Mouse (Mus musculus) forebrain, embryonic 14.5 days (tissue): ENCODE measurements around the gene Itga10. TPM values are rescaled to one million over a fixed set of nuclear protein-coding genes. Genes with fewer than 3 reads are reported as not detected.

Experiments
- ATAC-seq: fragments of 200-750 bp; cut with Nextera tagmentation; 2 replicates; pipeline ENCODE4 v1.8.0; 2017; ENCODE audit warnings: mild to moderate bottlenecking, moderate library complexity
- DNase-seq: peaks from one replicate; pipeline ENCODE4 v3.0.0-alpha.2; 2015; ENCODE audit warnings: low spot score
- H3K27ac ChIP-seq: fragments of 300-500 bp; sonication (generic); 2 replicates; pipeline ENCODE4 v1.5.1; 2014; ENCODE audit warnings: low read depth, mild to moderate bottlenecking, control low read depth, low read length, moderate library complexity
- H3K27me3 ChIP-seq: fragments of 300-500 bp; sonication (generic); replicated peaks from 2 replicates; pipeline ENCODE4 v1.6.1; 2014; ENCODE audit warnings: low read length, control low read depth, mixed read lengths; ENCODE audit not compliant: control insufficient read depth, insufficient read depth
- H3K36me3 ChIP-seq: fragments of 300-500 bp; sonication (generic); 2 replicates; pipeline ENCODE4 v1.6.1; 2014; ENCODE audit warnings: low read length, control low read depth; ENCODE audit not compliant: control insufficient read depth, insufficient read depth
- H3K4me1 ChIP-seq: fragments of 300-500 bp; sonication (generic); 2 replicates; pipeline ENCODE4 v1.6.1; 2014; ENCODE audit warnings: antibody characterized with exemption, low read length, control low read depth; ENCODE audit not compliant: control insufficient read depth, insufficient read depth
- H3K4me2 ChIP-seq: fragments of 300-500 bp; sonication (generic); 2 replicates; pipeline ENCODE4 v1.6.1; 2014; ENCODE audit warnings: mild to moderate bottlenecking, control low read depth, low read length
- H3K4me3 ChIP-seq: fragments of 300-500 bp; sonication (generic); 2 replicates; pipeline ENCODE4 v1.5.1; 2014; ENCODE audit warnings: low read depth, low read length, control low read depth
- H3K9ac ChIP-seq: fragments of 300-500 bp; sonication (generic); 2 replicates; pipeline ENCODE4 v1.6.1; 2014; ENCODE audit warnings: mild to moderate bottlenecking, low read length, control low read depth, moderate library complexity
- H3K9me3 ChIP-seq: fragments of 300-500 bp; sonication (generic); replicated peaks from 2 replicates; pipeline ENCODE4 v1.6.1; 2016; ENCODE audit warnings: low read length, control low read depth, mixed read lengths; ENCODE audit not compliant: control insufficient read depth
- WGBS: fragments of 180-500 bp; shearing (Covaris S2); extraction: QIAGEN DNeasy Blood & Tissue Kit; methylation state at CpG from one replicate; pipeline ENCODE4 v1.1.7; 2014; 5-methylcytosine and 5-hydroxymethylcytosine counted together
- polyA plus RNA-seq: library from polyadenylated mRNA; unstranded; fragments of >200 nt; fragmentation: Nextera tagmentation; extraction: Ambion mirVana; gene quantifications from 2 replicates; pipeline ENCODE4 v1.2.1, GENCODE M21; 2014

The Itga10 gene
- polyA plus RNA-seq = 0.38 and 0.39 TPM in 2 replicates

DNA sequence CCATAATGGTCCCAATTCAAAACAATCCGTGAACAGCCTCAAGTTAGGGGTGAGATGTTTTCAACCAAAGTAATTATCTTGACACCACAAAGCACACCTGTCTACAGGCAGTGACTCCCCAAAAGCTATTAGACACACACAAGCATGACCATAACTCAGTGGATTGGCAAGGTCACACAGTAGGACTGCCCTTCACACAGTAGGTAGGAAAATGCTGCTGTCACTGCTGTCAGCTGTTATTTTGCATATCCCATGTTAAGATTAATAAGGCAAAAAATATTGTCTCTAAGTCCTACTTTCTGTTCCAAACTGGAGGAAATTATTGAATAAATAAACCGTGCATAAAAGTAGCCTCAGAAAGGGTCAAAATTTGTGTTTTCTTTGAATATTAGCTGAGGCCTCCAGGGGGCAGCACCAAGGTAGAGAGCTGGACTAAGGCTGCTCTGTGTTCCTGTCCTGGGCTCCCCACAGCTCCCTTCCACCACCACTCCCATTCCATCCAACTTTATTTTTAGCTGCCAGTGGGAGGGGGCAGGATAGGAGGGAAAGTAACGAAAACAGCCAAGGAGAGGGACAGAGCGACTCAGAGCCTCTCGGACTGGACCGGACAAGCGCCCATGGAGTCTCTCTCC lies at the start of gene Itga10:
TSS of gene Itga10 (plus strand) at position 567 of the 632 bp plus-strand sequence.
- Histone ChIP-seq H3K27ac (no peak within 1 kb of the TSS), H3K27me3 (no peaks in the 10 kb centered on the region), H3K4me2 (no peak within 1 kb of the TSS), H3K9me3 (no peaks in the 10 kb centered on the region), H3K9ac (no peak within 1 kb of the TSS), H3K4me1 (no peaks in the 10 kb centered on the region), H3K36me3 (peaks cover 24% of the 10 kb centered on the region), H3K4me3 (no peak within 1 kb of the TSS)
- 59% methylated on average over 7 of the region's 7 CpGs for WGBS
- DNase-seq = peak; percentile 34
- ATAC-seq = no peak

DNA sequence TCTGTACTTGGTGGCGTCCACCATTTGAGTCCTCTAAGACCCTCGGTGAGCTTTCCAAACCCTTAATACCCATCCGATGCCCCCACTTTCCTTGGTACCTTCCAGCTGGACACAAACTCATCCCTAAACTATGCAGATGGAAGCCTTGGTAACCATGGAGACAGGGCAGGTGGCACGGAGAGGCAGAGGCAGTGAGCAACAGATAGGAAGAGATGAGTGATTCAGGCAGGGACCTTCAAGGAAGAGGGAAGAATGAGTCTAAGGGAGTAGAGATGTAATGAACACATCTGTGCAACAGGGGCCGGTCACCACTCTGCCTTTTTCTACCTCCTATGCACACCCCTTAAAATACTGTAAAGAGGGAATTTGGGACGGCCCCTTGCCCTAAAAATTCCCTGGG lies 49.7 kb upstream of the Itga10 start:
- Histone ChIP-seq H3K27me3 (no peaks in the 10 kb centered on the region), H3K4me3 (peak overlapping the region; percentile 48; the same call in 1 of the 2 replicates), H3K4me2 (peak overlapping the region; percentile 99), H3K9ac (0 out of 2 replicates have a peak overlapping the region, but pooled peaks have one; percentile 13), H3K36me3 (no peaks in the 10 kb centered on the region), H3K4me1 (peaks cover 38% of the 10 kb centered on the region), H3K9me3 (no peaks in the 10 kb centered on the region), H3K27ac (0 out of 2 replicates have a peak overlapping the region, but pooled peaks have one; percentile 39)
- ATAC-seq (no peak), DNase-seq (peak; percentile 41)
- 24% methylated on average over 6 of the region's 6 CpGs for WGBS

DNA sequence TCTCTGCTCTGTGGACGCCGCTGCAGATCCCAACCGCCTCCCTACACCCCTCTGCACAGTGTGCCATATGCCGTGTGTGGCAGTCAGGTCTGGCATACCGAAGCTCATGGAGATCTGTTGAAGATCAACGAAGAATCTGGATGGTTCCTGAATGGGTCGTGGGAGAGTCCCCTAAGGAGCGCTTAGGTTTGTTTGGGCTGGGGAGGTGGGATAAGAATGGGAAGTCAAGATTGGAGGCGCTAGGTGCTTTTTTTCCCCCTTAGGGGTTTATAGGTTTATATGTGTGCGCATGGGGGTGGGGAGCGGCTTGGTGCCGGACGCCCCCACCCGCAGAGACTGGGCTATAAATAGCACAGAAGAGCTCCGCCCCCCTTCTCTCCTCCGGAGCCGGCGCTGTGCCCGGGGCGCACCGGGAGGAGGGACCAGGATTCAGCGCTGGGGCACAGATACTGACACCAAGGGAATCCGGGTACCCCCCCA lies 49.1 kb upstream of the Itga10 start, which contains the start of gene Ankrd34a:
TSS of gene Ankrd34a (plus strand) at position 409 of the 480 bp plus-strand sequence.
- ATAC-seq (no peak), DNase-seq (peak; percentile 65)
- H3K27me3 ChIP-seq = no peaks in the 10 kb centered on the region
- WGBS = under 1% methylated on average over 22 of the region's 23 CpGs
- H3K4me2 ChIP-seq = peak within 1 kb of the TSS; percentile 99
- H3K9me3 ChIP-seq = no peaks in the 10 kb centered on the region
- peak within 1 kb of the TSS; percentile 48 for H3K4me3 ChIP-seq
- H3K27ac ChIP-seq = peak within 1 kb of the TSS; percentile 39
- no peaks in the 10 kb centered on the region for H3K36me3 ChIP-seq
- H3K4me1 ChIP-seq = peaks cover 38% of the 10 kb centered on the region
- peak within 1 kb of the TSS; percentile 79 for H3K9ac ChIP-seq

DNA sequence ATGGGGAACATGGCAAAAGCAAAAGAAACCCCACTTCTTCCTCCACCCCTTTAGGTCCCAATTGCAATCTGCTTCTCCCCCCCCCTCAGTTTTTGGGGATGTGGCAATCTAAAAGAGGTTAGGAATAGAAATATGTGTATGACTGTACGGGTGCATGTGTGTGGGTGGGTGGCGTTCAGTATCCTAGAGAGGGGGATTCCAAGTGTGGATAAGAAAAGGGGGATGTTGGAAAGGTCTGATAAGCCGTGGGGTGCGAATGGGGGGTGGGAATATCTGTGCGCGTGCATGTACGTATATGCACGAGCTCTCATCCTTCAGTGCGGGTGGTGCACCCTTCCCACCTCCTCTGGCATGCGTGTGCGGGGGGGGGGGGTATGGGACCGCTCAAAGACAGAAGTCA lies 48.5 kb upstream of the Itga10 start:
- H3K27me3 ChIP-seq = no peaks in the 10 kb centered on the region
- H3K36me3 ChIP-seq = no peaks in the 10 kb centered on the region
- H3K9me3 ChIP-seq = no peaks in the 10 kb centered on the region
- H3K27ac ChIP-seq = peak overlapping the region; percentile 22; the same call in 1 of the 2 replicates
- peak overlapping the region; percentile 99 for H3K4me2 ChIP-seq
- DNase-seq (peak; percentile 50), ATAC-seq (no peak)
- H3K4me1 ChIP-seq = peaks cover 40% of the 10 kb centered on the region
- WGBS = 5% methylated on average over 11 of the region's 12 CpGs
- peak overlapping the region; percentile 79 for H3K9ac ChIP-seq
- peak overlapping the region; percentile 48 for H3K4me3 ChIP-seq

DNA sequence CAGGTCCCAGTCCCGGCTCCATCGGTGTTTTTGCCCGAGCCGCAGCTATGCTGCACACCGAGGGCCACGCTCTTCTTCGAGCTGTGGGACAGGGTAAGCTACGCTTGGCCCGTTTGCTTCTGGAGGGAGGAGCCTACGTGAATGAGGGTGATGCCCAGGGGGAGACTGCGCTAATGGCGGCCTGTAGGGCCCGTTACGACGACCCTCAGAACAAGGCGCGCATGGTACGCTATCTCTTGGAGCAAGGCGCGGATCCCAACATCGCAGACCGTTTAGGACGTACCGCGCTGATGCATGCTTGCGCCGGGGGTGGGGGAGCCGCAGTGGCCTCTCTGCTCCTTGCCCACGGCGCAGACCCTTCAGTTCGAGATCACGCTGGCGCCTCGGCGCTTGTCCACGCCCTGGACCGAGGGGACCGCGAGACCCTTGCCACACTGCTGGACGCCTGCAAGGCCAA lies 47.9 kb upstream of the Itga10 start:
- Histone ChIP-seq H3K36me3 (no peaks in the 10 kb centered on the region), H3K9me3 (no peaks in the 10 kb centered on the region), H3K4me3 (peak overlapping the region; percentile 48), H3K9ac (peak overlapping the region; percentile 79), H3K27me3 (no peaks in the 10 kb centered on the region), H3K4me2 (peak overlapping the region; percentile 99), H3K4me1 (peaks cover 46% of the 10 kb centered on the region), H3K27ac (peak overlapping the region; percentile 22)
- peak; percentile 59 for DNase-seq
- under 1% methylated on average over 40 of the region's 40 CpGs for WGBS
- ATAC-seq = no peak

DNA sequence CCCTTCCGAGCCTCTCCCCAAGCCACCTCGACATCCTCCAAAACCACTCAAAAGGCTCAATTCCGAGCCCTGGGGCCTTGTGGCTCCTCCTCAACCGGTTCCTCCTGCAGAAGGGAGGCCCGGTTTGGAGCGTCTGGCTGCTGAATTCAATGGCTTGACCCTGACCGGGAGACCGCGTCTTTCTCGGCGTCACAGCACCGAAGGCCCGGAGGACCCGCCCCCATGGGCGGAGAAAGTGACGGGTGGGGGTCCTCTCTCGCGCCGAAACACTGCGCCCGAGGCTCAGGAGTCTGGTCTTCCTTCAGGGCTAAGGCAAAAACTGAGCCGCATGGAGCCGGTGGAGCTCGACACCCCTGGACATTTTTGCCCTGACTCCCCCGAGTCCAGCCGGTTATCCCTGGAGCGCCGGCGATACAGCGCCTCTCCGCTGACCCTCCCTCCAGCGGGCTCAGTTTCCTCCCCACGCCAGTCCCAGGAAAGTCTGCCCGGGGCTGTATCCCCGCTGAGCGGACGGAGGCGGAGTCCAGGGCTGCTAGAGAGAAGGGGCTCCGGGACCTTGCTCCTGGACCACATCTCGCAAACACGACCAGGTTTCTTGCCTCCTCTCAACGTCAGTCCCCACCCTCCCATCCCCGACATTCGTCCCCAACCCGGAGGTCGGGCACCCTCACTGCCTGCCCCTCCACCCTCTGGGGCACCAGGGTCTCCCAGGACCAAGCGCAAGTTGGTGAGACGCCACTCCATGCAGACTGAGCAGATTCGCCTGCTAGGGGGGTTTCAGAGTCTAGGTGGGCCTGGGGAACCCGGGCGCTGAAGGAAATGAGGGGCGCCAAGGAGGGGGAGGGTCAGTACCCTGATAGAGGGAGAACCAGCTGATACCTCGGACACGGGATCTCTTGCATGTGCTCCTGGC lies 47.0 kb upstream of the Itga10 start:
- Histone ChIP-seq H3K9ac (peak overlapping the region; percentile 79), H3K36me3 (no peaks in the 10 kb centered on the region), H3K4me3 (peak overlapping the region; percentile 48), H3K27me3 (no peaks in the 10 kb centered on the region), H3K4me2 (peak overlapping the region; percentile 99), H3K27ac (peak overlapping the region; percentile 22; the same call in 1 of the 2 replicates), H3K4me1 (peaks cover 48% of the 10 kb centered on the region), H3K9me3 (no peaks in the 10 kb centered on the region)
- WGBS = 2% methylated on average over 54 of the region's 54 CpGs
- no peak for ATAC-seq
- peak; percentile 76 for DNase-seq

DNA sequence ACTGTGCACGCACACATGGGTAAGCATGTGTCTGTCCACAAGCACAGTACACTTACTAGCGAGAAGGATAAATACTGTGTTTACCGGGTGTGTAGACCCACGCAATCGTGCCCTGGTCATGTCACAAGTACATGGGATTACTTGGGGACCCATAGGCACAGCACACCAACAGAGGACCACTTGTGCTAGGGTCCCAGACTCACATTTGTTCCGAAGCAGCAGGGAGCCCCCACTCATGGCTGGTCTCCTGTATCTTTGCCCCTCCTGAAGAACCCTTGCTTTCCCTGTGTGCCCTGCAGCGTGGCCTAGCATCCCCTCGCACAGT lies 46.4 kb upstream of the Itga10 start:
- DNase-seq (no peak), ATAC-seq (no peak)
- no peak overlapping the region for H3K27ac ChIP-seq
- no peaks in the 10 kb centered on the region for H3K36me3 ChIP-seq
- no peaks in the 10 kb centered on the region for H3K27me3 ChIP-seq
- peak overlapping the region; percentile 99; the same call in 1 of the 2 replicates for H3K4me2 ChIP-seq
- H3K9ac ChIP-seq = no peak overlapping the region
- H3K4me3 ChIP-seq = 0 out of 2 replicates have a peak overlapping the region, but pooled peaks have one; percentile 48
- H3K4me1 ChIP-seq = peaks cover 54% of the 10 kb centered on the region
- WGBS = 45% methylated on average over 8 of the region's 8 CpGs
- no peaks in the 10 kb centered on the region for H3K9me3 ChIP-seq

DNA sequence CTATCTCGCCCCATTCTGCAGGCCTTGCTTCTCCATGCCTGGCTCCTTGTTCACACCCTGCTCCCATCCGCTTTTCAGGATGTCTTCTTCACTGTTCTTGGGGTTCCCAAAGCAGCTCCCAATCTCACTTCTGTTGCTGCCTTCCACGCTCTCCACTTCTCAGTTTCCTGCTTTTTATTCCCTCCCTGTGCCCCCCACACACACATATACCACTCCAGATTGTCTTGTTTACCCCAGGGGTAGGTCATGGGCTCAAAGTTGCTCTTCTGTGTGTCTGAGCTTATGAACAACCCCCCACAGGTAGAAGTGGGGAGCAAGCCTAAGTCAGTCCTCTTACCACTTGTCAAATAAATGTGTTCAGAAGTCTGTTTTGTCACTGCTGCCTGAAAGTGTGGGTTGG lies 46.0 kb upstream of the Itga10 start:
- Histone ChIP-seq H3K9me3 (no peaks in the 10 kb centered on the region), H3K4me1 (peaks cover 58% of the 10 kb centered on the region), H3K4me2 (peak overlapping the region; percentile 99; the same call in 1 of the 2 replicates), H3K27me3 (no peaks in the 10 kb centered on the region), H3K27ac (no peak overlapping the region), H3K9ac (no peak overlapping the region), H3K36me3 (no peaks in the 10 kb centered on the region), H3K4me3 (no peak overlapping the region)
- no peak for DNase-seq
- WGBS = 73% methylated on average over 3 of the region's 3 CpGs
- no peak for ATAC-seq
